Mouse (Mus musculus): Measurements from ENCODE around the gene Zfyve21.

Gene Zfyve21

DNA sequence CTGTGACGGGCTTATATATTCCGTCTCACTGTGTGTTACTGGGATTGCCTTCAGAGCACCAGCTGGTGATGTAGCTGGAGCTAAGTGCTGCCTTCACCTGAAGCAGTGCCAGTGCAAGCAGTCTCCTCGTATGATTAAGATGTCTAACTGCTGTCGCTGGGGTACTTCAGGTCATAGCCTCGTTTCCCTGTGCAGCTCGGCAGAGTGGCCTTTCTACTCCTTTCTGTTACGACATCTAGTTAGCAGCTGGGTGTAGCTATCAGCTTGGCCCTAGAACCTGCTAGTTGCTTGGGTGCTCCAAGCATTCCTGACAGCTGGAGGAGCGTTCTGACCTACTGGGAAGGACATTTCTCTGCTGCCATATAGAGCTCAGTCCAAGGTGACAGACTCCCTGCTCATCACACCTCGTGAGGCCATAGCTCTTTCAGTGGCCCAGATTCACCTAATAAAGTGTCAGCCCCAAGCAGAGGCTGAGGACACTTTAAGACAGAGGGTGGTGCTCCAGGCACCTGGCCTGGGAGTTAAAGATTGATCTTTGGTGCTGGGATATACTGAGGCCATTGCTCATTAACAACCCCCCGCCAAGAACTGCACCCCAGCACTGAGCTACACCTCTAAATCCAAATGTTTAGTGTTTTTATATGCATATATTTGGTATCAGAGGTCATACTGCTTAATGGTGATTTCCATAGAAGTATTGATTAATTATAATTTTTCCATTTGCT, 13.3 kb upstream of the Zfyve21 start:
- DNase-seq (ENCODE audit: low spot score) = no peak

DNA sequence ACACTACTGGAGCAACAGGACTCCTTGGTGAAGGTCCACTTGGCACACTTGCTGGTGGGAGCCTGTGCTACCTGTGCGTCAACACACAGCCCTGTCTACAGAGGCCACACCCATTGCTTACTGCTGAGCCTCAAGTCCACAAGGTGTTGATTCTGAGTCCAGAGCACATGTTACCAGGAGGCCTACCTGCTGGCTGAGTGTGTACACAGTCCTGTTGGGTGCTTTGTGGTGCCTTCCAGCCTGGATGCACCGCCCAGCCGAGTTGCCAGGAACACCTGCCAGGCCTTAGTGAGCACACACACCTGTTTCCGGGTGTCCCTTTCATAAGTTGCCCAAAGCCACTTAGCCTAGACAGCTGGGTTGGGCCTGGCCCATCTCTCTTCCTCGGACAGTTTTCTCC, 10.4 kb upstream of the Zfyve21 start:
- DNase-seq (ENCODE audit: low spot score) = no peak

DNA sequence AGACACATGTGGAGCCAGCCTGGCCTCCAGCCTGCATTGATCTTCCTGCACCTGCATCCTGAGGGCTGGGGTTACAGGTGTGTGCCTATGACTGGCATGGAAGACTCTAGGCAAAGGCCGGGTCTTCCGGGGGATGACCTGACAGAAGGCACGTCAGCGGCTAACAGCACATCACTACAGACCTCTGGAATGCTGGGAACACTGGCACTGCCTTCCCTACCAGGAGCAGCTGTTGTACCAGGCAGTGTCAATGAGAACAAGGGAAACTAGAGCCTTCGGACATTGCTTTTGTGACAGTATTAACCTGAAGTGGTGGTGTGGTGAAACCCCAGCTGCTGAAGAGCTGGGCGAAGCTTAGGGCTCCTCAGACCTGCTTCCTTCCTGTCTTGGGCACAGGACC, 5.2 kb upstream of the Zfyve21 start:
- no peak for DNase-seq (ENCODE audit: low spot score)

DNA sequence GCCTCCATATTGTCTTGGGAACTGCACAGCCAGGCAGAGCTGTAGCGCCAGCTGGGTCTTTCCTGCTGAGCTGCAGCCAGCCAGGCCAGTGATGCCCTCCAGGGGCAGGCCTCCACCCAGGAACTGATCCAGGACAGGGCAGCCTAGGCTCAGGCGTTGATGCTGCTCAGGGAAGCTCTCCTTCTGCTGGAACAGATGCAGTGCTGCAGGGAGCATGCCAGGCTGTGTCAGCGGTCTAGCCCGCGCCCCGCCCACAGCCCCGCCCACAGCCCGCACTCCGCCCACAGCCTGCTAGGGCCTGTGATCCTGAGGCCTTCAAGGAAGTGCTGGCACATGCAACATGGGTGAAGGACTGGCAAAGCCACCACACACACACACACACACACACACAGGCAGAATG, 4.2 kb upstream of the Zfyve21 start:
- DNase-seq (ENCODE audit: low spot score) = peak; percentile 78

DNA sequence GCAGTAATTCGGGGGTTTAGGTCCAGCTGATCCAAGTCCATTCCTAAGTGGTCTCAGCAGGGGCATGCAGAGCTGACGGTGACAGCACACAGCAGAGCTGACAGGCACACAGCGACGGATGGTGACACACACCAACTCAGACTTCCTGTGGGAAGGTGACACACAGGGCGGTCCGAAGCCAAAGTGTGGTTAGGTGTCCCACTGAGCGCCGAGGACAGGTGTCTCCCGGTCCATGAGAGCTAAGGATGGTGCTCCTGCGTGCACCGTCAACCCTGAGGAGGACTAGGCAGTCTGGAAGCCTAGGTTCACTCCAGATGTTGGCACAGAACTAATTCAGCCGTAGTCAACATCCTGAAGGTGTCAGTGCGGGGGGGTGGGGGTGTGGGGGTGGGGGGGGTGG, 1.9 kb upstream of the Zfyve21 start:
- DNase-seq (ENCODE audit: low spot score) = no peak

DNA sequence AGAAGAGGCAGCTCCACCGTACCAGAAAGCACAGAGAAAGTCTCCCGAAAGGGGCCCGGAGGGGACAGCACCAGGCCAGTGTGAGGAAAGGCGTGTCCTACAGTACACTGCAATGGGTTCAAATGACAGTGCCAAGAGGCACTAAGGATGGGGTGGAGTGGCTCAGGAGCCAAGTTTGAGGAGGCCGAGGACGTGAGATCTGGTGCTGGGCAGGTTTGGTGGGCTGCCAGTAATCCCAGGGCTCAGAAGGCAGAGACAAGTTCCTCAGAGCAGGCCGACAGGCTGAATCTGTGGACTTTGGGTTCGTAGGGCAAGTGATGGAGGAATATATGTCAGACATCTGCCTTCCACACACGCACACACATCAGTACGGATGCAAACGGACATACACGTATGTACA, 1.4 kb upstream of the Zfyve21 start:
- DNase-seq (ENCODE audit: low spot score) = no peak

DNA sequence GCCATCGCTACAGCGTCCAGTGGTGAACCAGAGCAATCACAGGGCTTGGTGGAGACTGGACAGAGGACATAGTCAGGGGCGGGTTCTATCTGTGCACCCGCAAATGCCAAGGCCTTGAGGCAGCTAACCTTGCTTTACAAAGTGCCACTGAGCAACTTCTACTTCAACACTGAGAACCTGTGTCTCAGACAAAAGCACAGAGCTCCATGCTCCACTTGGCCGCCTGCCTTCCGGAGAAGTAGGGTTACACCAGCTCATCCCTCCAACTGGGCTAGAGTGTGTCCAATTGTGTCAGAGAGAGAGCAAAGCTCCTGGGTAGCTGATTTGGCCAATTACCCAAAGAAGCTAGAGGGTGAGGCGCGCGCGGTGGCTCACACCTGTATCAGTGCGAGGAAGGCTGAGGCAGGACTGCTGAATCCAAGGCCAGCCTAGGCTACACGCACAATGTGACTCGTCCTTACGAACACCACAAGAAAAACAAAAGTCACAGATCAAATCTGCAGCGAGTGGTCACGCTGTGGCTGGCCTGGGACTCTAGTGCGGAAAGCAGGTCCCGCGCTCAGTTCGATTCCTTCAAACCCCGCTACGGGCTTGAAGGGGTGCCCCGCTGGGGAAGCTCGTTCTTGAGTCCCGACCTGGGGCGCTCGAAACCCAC, 732 bp upstream of the Zfyve21 start:
- no peak for DNase-seq (ENCODE audit: low spot score)

DNA sequence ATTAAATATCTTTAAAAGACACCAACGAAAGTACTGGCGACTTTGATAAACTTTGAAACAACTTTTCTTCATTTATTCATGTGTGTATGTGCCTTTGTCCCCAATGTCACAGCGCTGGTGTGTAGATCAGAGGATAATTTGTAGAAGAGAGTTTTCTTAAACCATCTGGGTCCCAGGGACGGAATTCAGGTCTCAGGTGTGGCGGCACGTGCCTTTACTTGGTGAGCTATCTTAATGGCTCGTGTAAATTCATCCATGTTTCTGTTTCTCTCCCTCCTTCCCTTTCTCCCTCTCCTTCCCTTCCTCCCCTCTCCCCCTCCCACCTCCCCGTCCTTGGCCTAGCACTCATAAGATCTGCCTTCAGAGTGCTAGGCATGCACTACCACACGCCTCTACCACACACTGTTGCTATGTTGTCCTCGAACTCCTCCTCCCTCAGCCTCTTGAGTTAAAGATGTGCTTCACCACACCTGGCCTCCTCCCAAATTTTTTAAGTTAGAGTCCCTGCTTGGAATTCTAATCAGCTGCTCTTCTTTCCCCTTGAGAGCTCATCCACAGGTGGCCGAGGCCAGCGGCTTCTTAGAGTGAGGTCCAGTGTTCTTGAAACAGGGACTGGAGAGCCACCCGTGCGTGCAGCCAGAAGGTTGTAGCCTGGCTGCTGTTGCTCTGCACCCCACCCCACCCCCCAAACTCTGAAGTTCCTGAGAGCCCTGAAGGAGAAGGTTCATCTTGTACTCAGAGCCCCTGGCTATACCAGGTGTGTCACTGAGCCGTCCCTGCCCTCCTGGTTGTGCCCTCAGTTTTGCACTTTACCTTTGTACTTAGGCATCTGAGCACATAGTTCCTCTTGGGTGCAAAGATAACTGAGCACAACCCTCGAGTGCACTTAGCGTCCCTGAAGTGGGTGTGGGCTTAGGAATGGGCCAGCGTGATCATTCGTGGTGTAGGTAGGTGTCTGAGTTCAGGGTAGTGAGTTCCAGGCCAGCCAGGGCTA, 1.1 kb downstream of the Zfyve21 start:
- DNase-seq (ENCODE audit: low spot score) = no peak

DNA sequence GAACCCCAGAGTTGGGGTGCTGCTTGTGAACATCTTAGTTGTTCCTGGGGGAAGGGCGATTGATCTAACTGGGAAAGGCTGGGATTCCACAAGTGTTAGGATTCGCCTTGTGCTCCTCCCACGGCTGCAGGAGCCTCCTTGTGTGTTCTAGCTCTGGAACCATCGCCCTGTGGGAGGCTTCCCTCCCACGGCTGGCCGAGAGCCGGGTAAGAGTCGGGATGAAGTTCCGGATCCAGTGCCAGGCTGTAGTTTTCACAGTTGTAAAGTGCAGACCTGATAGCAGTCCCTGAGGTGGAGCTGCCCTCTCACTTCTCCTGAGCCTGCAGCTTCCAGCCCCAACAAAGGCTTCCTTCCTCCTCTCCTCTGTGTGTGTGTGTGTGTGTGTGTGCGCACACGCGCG, 2.6 kb downstream of the Zfyve21 start:
- DNase-seq (ENCODE audit: low spot score) = peak; percentile 65

DNA sequence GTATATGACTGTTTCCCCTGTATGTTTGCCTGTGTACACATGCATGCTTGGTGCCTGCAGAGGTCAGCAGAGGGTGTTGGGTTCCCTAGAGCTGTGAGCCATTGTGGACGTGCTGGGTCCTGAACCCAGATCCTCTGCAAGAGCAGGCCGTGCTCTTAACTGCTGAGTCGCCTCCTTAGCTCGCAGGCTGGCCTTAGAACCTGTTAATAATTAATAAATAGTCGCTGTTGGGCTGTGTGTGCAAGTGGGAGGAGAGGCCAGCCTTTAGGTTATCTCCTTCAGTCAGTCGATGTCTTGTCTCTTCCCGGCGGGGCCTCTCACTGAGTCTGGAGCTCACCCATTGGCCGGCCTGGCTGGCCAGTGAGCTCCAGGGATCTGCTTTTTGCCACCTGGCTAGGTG, 3.0 kb downstream of the Zfyve21 start:
- no peak for DNase-seq (ENCODE audit: low spot score)

DNA sequence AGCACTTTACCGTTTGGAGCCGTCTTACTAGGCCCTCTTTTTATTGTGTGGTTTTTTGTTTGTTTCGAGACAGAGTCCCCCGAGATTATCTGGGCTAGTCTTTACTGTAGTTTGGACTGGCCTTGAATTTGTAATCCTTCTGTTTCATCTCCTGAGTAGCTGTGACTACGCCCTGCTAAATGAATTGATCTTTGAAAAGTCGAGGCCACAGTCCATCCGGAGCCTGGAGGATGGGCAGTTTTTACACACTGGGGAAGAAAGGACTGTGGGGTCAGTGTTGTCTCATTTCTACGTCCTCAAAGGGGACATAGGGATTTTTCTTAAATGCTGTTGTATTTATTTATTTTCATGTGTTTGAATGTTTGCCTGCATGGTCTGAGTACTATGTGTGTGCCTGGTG, 4.0 kb downstream of the Zfyve21 start:
- no peak for DNase-seq (ENCODE audit: low spot score)

DNA sequence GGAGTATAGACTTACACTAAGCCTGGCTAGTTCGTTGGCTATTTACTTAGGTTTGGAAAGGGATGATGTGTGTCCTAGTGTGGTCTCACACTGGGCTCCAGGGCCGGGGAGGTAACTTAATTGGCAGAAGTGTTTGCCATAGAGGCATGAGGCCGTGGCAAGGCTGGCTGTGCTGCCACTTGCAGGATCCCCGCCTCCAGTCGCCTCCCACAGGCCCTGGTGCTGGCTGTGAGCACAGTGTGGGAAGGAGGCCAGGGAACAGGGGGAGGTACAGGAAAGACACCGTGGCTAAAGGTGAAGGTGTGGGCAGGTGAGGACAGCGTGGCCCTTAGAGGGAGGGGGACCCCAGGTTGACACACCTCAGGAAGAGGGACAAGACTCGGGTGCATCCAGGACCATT, 6.0 kb downstream of the Zfyve21 start:
- DNase-seq (ENCODE audit: low spot score) = no peak

DNA sequence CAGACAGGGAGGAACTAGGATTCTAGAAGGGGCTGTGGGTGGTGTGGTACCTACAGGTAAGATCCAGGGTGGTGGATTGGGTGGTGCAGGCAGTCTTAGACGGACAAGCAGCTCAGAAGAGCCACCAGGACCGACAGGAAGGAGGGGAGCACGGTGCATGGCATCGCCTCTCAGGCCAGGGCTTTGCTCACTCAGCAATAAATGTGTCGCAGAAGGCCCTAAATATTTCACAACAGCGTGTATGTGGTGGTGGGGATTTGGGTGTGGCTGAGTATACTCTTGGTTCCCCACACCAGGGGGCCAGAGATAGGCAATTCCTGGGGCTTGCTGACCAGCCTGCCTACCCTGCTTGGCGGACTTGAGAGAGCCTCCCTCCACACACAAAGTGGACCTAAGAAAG, 6.7 kb downstream of the Zfyve21 start:
- DNase-seq (ENCODE audit: low spot score) = no peak

DNA sequence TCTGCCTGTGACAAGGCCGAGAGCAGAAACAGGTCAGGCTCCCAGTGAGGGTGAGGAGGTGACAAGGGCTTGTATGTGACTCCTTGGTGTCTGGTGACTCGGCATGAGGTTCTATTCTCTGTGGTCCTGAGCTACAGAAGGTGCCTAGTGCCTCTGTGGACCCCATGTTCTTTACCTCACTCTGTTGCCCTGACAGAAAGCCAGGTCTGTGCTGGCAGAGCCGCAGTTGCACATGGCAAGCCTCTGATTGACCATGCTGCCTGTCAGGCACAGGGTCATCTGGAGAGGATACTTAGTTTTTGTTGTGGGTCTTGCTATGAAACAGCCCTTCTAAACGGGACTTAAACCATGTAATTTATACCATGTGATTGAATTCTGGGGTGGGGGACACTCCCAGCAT, 8.0 kb downstream of the Zfyve21 start:
- no peak for DNase-seq (ENCODE audit: low spot score)

DNA sequence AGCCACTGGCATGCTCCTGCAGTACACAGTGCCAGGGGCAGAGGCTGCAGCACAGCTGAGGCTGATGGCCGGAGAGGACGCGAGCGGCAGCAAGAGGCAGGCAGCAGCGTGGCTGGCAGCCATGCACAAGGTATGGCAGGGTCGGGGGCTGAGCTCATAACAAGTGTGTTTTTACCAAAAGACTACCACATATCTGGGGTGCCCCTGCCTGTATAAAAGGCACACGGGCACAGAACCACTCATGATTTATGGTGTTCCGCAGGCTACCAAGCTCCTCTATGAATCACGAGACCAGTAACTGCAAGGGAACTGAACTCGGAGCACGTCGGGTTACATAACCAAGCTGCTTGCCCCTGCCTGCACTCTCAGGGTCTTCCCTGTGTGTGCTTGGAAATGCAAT, 13.6 kb downstream of the Zfyve21 start:
- DNase-seq (ENCODE audit: low spot score) = no peak

DNA sequence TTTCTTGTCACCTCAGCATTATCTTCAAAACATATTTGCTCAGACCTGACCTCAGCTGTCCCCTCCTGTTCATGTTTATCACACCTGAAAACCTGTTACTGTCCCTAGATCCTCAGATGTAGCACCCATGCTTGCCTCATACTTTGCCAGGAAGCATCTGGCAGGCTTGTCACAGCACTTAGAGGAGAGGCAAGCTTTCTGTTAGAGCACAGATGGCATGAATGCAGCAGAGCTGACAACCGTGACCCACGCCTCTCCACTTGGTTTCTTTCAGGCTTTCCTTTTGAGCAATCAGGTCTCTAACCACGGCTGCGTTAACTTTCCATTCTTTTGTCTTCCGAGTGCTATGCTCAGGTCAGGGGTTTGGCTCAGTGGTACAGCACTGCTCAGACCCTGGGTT, 15.5 kb downstream of the Zfyve21 start:
- no peak for DNase-seq (ENCODE audit: low spot score)

DNA sequence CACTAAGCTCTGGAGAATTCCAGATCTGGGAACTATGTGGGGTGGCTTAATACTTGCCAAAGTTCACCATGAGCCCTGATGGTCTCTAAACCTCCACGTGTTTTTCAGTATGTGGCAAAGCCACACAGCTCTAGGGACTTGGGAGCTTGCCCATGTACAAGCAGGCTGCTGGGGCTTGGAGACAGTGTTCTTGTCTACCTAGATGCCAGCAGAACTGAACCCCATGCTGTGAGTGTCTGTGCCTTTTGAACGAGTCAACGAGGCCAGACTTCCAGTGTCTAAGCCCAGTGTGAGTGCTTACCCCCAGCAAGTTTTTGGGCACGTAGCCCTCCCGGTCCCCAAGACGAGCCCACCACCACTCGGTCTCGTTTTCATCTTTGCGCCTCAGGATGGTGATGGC, 16.0 kb downstream of the Zfyve21 start:
- DNase-seq (ENCODE audit: low spot score) = no peak

DNA sequence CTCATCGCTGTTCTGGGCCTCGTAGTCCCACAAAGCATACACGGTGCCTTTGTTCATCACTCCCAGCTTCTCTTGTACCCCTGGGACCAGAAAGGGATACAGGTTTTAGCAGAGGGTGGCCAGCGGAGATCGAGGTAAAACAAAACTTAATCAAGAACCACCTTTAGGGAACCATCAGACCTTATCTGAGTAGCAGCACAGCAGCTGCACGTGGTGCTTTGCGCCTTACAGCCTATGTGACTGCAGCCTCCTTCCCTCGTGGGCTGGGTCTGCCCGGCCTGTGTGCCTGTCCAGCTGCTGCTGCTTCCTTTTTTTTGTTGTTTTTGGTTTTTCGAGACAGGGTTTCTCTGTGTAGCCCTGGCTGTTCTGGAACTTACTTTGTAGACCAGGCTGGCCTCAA, 16.4 kb downstream of the Zfyve21 start:
- no peak for DNase-seq (ENCODE audit: low spot score)

DNA sequence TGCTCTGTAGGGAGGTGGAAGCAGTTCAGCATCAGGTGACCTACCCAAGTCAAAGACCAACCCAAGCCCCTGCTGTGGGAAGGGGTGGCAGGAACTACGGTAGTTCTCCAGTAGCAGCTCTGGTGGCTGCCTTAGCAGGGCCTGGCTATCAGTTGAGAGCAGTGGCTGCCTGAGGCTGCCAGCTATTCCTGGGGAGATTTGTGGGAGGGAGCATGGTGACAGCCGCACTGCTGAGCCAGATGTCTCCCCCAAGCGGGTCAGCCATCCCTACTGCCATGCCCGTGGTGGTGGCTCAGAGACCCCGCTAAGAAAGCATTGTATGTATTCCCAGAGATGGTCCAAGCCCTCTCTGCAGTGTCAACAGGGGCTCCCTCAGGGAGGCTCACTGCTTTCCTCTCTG, 18.7 kb downstream of the Zfyve21 start:
- no peak for DNase-seq (ENCODE audit: low spot score)

DNA sequence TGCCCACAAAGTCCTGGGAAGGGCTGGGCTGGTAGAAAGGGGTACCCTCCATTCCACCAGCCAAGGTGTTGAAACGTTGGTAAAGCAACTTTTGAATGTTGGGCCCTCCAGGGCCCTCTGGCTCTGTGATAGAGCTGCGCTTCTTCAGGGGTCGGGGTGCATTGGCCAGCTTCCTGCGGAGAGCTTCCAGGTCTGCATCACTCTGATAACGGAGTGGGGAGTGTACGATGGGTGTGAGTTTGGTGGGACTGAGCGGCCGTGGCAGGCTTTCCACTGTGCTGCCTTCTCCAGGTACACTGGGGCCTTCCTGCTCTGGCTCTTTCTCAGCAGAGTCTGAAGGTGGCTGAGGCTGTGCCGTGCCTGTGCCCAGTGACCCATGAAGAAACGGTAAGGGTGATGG, 19.5 kb downstream of the Zfyve21 start:
- no peak for DNase-seq (ENCODE audit: low spot score)

DNA sequence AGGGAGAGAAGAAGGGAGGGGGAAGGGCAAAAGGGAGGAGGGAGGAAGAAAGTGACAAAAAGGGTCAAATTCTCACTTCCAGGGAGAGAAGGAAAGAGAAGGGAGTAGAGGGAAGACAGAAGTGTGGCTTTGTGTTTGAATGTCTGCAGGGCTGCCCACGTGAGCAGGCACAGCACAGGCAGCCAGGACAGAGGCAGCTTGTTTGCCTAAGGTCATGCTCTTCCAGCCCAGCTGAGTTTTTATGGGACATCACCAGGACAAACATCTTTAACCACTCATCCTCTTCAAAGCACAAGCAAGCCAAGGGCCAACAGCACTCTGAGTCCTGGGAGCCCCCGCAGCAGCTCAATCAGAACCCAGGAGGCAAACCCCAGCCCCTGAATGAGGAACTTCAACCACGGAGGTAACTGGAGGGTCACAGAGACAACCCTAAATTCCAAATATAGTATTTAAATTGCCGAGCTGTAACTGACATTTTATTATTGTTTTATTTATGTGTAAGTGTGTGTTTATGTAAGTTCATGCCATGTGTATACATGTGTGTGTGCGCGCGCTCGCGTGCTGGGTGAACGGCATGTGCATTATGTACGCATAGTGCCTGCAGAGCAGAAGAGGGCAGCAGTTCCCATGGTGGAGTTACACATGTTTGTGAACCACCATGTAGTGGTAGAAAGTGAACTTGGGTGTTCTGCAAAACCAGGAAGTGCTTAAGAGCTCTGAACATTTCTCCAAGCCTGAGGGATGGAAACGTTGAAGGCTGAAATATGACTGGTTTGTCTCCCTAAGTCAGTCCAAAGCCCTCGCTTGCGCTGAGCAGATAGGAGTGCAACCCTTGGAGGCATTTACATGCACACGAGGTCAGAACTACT, 28.8 kb downstream of the Zfyve21 start:
- no peak for DNase-seq (ENCODE audit: low spot score)

DNA sequence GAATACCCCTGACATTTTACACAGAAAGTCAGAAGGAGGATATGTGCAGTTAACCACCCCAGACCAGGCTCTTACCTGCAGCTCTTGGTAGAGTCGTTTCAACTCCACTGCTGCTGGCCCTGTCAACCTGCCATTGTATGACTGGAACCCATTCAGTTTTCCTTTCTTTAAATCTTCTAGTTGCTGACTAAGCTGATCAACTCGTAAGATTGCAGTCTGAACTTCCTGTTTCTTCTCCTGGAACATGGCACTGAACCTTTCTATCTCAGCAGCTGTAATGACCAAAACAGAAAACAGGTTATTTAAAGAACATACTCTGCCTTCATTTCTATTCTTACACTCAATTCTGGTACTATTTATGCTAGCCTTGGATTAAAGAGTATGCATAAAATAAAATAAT, 29.5 kb downstream of the Zfyve21 start:
- DNase-seq (ENCODE audit: low spot score) = no peak

All from layer of hippocampus, adult 11-12 months (tissue).